Mouse (Mus musculus) left cerebral cortex, adult 8-10 months (tissue): ENCODE data around the gene Gpx3. TPM values are rescaled to one million over a fixed set of nuclear protein-coding genes. Genes with fewer than 3 reads are reported as not detected.
"Not testable (repeated sequence)": the region's sequence is repeated elsewhere in the genome, so short reads cannot be mapped to it uniquely, and the experiment has no call there.

Source experiments
- DNase-seq, 2 experiments: peaks; one replicate each; pipeline ENCODE4 v3.0.0; 2022; ENCODE audit warnings: low spot score in 2 of 2
- total RNA-seq, 4 experiments: library from RNA; stranded (reverse); gene quantifications; 2 replicates each; pipeline ENCODE4 v1.2.4; 2022

The Gpx3 gene
- total RNA-seq, 4 experiments from 2014 or later, result 7.5 to 12.5 (median 10.4) TPM

- DNase-seq, result no peak
These were observed 22.3 kb upstream of the Gpx3 start for GRCm38 (mm10) chr11:54879922-54880321.

- DNase-seq, result no peak
These were observed 21.2 kb upstream of the Gpx3 start for GRCm38 (mm10) chr11:54881051-54881474.

DNA sequence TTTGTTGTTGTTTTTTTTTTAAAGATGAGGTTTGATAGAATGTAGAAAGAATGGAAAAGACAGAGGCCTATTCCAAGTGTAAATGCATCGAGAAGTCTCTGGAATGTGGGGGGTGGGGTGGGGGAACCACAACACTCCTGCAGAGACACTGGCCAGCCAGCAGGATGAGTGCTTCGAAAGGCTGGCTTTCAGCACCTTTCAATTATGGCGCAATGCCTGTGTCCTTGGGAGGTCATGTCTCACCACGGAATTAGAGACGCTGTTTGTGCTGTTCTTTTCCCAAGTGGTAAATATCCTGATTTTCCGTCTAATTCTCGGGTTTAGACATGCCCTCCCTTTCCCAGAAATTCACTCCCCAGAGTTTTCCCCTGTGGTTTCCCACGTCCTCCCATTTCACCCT is 19.6 kb upstream of the Gpx3 start:
- no peak for DNase-seq

- DNase-seq, result no peak
These were observed 17.9 kb upstream of the Gpx3 start for GRCm38 (mm10) chr11:54884197-54884828.

- DNase-seq, result no peak
These were observed 17.3 kb upstream of the Gpx3 start for GRCm38 (mm10) chr11:54884937-54885336.

DNA sequence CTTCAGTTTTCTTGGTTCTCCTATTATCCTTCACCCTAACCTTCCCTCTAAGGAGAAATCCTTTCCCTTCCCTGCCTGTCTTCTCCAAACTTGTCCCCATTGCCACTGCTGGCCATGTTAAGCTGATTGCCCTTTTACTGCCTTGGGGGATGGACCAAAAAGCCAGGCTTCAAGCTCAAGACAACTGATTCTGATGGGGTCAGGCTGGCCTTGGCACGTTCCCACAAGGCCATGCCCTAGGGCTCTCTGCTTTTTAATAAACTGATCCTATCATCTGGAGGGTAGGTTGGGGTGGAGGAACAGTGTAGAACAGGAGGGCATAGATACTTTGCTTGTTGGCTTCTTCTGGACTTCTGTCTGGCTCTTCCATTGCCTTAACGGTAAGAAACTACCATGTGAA is 16.8 kb upstream of the Gpx3 start:
- DNase-seq, result no peak

GRCm38 (mm10) chr11:54887927-54888326 is 14.3 kb upstream of the Gpx3 start:
- no peak for DNase-seq

GRCm38 (mm10) chr11:54891341-54891740 is 10.9 kb upstream of the Gpx3 start:
- no peak for DNase-seq

DNA sequence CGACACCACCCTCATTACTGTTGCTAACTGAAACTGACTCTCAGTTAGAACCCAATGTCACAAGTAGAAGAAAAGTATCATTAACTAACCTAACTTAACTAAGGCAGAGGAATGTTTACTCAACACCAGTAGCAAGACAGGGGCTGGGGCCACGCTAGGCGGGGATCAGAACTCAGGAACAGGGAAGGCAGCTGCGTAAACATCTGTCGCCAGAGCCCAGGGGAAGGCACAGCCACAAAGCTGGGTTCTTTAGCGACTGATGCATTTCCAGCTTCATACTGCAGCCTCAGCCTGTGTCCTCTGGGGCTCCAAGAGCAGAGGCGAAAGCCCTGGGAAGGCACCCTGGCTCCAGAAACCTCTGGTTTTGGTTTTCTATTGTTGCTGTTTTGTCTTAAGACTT is 10.2 kb upstream of the Gpx3 start:
- no peak for DNase-seq

DNA sequence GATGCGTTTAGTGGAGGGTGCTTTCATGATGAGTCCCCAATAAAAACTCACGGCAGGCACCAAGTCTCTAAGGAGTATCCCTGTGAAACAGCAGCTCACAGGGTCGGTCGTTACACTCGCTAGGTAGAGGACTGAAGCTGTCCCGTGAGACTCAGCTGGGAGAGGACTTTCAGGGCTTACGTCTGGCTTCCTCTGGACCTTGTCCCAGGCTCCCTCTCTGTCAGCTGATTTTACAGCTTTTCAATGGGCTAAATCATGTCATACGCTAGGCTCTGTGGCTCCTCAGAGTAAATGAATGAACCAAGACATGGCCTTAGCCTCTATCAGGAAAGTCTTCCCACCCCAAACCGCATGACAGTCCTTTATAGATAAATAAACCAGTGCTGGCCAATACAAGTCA is 7.7 kb upstream of the Gpx3 start:
- no peak for DNase-seq

DNA sequence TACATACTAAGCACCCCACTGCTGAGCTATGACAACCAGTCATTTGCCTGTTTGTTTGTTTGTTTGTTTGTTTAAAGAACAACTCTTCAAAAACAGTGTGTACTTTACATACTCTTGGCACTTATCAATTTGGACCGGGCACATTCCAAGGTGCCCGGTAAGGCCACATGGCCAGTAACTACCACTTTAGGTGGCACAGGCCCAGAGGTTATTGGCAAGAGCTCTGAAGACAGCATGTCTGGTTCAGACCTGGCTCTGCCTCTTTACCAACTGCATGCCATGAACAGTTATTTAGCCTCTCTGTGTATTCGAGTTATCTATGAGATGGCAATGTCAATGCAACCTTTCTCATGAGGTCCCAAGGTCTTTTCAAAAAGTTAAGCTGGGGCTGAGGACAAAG is 5.6 kb upstream of the Gpx3 start:
- DNase-seq, result not testable (repeated sequence)

DNA sequence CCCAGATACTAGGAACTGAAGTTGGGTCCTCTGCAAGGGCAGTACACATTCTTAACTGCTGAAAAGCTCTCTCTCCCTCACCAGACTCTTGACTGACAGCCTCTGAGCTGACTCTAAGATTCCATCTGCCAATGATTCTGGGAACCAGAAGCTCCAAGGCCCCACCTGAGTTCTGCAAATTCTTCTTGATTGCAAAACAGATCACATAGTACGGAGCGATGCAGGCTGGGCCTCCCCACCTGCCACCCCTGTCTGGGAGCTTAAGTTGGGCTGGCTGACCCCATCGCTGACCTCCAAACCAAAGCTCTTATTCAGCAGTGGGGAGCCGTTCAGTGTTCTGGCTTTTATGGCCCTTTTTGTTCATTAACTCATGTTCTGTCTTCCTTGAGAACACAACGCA is 4.8 kb upstream of the Gpx3 start:
- DNase-seq, result no peak

- DNase-seq, result no peak
These were observed 2.6 kb upstream of the Gpx3 start for GRCm38 (mm10) chr11:54899657-54900056.

GRCm38 (mm10) chr11:54903339-54903738 is 1.1 kb downstream of the Gpx3 start:
- no peak for DNase-seq

DNA sequence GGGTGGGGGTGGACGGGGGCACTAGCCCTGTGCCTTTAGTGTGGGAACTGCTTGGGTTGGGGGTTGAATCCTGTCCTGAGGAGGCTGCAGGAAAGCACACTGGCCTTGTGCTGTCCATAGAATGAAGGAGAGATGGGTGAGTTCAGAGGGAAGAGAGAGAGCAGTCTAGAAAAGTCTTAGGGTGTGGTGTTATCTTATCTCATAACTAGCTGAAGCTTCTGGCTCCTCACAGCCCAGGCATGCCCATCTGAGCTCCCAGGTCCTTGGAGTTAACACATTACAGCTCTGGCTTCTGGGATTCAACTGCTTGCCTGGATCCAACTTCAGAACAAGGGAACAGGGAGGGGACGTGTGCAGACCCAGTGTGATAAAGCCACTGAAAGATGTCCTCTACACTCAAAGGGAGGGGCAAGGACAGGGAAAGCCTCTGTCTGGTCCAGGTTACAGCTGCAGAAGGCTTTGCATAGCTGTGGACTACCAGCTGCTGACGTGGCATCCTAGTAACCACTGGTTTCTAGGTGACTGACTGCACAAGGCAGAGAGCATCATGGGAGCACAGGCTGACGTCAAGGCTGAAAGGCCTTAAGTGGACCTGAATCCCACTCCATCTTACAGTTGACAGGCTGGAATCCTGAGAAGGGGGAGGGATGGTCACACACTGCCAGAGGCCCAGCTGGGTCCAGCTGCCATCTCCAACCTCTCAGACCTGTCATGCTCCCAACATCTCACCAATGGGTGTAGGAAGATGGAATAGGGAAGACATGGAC is 1.9 kb downstream of the Gpx3 start:
- DNase-seq, result no peak

DNA sequence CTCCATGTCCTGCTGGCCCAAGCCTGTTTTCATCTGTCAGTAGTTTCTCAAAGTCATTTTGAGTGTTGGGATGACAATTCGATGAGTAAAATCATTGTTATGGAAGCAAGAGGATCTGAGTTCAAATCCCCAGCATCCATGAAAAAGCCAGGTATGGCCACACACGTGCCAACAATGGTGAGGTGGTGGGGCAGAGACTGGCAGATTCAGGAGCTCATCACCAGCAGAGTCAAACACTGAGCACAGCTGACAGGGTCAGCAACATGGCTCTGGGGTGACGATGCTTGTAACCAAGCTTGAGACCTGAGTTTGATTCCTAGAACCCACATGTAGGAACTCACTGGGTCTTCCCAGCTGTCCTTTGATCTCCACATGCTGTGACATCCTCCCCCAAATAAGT is 2.8 kb downstream of the Gpx3 start:
- DNase-seq, result no peak

GRCm38 (mm10) chr11:54905931-54906330 is 3.7 kb downstream of the Gpx3 start:
- no peak for DNase-seq

- no peak for DNase-seq
These were observed 4.2 kb downstream of the Gpx3 start for GRCm38 (mm10) chr11:54906466-54906865.

DNA sequence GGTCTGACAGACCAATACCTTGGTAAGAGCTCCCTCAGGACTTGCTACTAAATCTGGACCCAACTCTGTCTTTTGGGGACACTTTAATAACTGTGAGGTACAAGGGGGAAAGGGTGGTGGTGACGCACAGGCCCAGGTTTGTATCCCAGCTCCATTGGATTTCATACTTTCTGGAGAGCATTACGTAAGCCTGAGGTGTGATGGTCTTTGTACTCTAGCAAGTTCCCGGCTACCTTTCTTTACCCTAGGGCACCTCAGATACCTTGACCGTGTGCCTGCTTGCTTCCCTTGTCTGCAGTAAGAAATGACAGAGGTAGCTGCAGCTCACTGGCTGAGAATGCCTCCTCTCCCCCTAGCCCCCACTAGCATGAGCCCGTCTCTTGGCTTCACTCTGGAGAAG is 5.0 kb downstream of the Gpx3 start:
- no peak for DNase-seq

GRCm38 (mm10) chr11:54909273-54909672 is 7.0 kb downstream of the Gpx3 start:
- no peak for DNase-seq

DNA sequence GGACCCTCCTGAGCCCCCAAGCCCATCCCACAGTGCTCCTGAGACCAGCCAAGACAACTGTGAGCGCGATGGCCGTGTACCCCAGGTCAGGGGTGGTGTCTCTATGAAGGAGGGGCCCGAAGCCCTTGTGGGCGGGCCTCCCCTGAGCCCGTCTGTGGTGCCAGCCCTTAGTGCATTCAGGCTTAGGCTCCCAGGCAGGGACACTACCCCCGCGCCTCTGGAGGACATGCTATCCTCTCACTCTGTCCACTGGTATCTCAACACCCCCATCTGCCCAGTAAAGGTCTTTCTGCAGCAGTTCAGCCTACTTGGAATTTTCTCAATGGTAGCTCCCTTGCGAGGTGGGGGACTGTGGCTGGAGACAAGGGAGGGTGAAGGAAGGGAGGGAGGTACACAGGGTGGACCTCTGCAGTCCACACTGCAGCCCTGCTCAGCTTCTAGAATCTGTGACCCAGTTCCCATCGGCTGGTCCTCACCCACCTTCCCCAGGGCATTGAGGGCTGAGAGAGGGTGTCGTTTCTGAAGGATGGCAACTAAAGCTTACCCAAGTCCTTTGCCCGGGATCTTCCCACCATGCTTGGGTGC is 7.9 kb downstream of the Gpx3 start:
- DNase-seq, result no peak

GRCm38 (mm10) chr11:54911201-54911600 is 8.9 kb downstream of the Gpx3 start:
- DNase-seq, result no peak
